Mouse (Mus musculus) testis, postnatal 10 days (tissue): Measurements from ENCODE around the gene Mrgpra2b.
"Not testable (repeated sequence)": the region's sequence is repeated elsewhere in the genome, so short reads cannot be mapped to it uniquely, and the experiment has no call there.

Experiments used
- DNase-seq: peaks from one replicate; pipeline ENCODE4 v3.0.0; 2021; ENCODE audit warnings: low spot score

Gene Mrgpra2b

GRCm38 (mm10) chr7:47528762-47529161 is at the start of gene Mrgpra2b:
Gene Mrgpra2b (minus strand): TSS chr7:47528862.
- no peak for DNase-seq

- no peak for DNase-seq
Observed at GRCm38 (mm10) chr7:47516379-47516778, 12.3 kb downstream of the Mrgpra2b start.

- DNase-seq: no peak
Observed at GRCm38 (mm10) chr7:47515050-47515449, 13.6 kb downstream of the Mrgpra2b start.

GRCm38 (mm10) chr7:47502953-47503352 is 25.7 kb downstream of the Mrgpra2b start:
- no peak for DNase-seq

- not testable (repeated sequence) for DNase-seq
Observed at GRCm38 (mm10) chr7:47491266-47491665, 37.4 kb downstream of the Mrgpra2b start.

- not testable (repeated sequence) for DNase-seq
Observed at GRCm38 (mm10) chr7:47489438-47489837, 39.2 kb downstream of the Mrgpra2b start.

GRCm38 (mm10) chr7:47483181-47483580 is 45.5 kb downstream of the Mrgpra2b start:
- not testable (repeated sequence) for DNase-seq

- DNase-seq: not testable (repeated sequence)
Observed at GRCm38 (mm10) chr7:47473904-47474303, 54.8 kb downstream of the Mrgpra2b start.

- DNase-seq: not testable (repeated sequence)
Observed at GRCm38 (mm10) chr7:47465278-47465981, 63.2 kb downstream of the Mrgpra2b start.

GRCm38 (mm10) chr7:47452015-47452414 is 76.6 kb downstream of the Mrgpra2b start, which contains the start of gene Mrgpra2a:
Gene Mrgpra2a (minus strand): TSS chr7:47452139.
- DNase-seq: not testable (repeated sequence)

- DNase-seq: not testable (repeated sequence)
Observed at GRCm38 (mm10) chr7:47445729-47446128, 82.9 kb downstream of the Mrgpra2b start.

GRCm38 (mm10) chr7:47436463-47436862 is 92.2 kb downstream of the Mrgpra2b start:
- not testable (repeated sequence) for DNase-seq

- DNase-seq: not testable (repeated sequence)
Observed at GRCm38 (mm10) chr7:47427815-47428508, 100.7 kb downstream of the Mrgpra2b start.
